ENCODE assay signal across 15 mouse cellular contexts in the genomic region with DNA sequence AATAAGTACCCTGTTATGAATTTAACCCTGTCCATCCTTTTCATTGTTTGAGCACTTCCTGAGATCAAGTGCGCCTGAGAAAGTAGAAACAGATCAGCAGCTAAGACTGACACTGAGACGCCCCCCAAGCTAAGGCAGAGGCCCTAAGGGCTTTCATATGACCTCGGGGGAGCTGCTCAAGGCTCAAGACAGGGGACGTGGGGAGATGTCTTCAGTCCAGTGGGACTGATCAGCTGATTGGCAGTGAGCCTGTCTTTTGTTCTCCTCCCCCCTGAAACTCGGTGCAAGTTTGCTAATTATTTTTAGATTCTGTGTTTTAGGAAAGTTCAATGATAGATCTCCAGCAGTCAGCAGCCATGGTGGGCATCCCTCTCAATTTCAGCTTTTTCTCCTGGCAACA. TPM values are rescaled to one million over a fixed set of nuclear protein-coding genes. Genes with fewer than 3 reads are reported as not detected.
DNase-seq lines count a peak whose midpoint lies in the region; ATAC-seq and TF ChIP-seq lines count a peak whose summit lies in the region.
"Had no signal": no experiment of that assay in that cellular context is flagged by ENCODE, and none has a peak within 500 bp of the region (broad histone marks: within the 10 kb centered on the region; RNA-seq: fewer than 3 reads in every experiment).

No protein-coding gene starts in this region.

- no peak overlapping the region for H3K4me2 ChIP-seq in embryonic facial prominence, embryonic 15.5 days (replicated peaks)
- H3K4me2 ChIP-seq in forebrain, postnatal 0 days (ENCODE audit: low read depth), result peak overlapping the region; percentile 81
- peak overlapping the region; percentile 77 for H3K4me2 ChIP-seq in midbrain, postnatal 0 days (ENCODE audit: low read depth, low read length, poor library complexity, severe bottlenecking)
- H3K4me2 ChIP-seq in stomach, postnatal 0 days (replicated peaks; ENCODE audit: low read depth), result no peak overlapping the region
- H3K4me2 ChIP-seq: heart, embryonic 12.5 days; liver, embryonic 13.5 days; lung, embryonic 15.5 days had no signal

- no peak overlapping the region for H3K9ac ChIP-seq in embryonic facial prominence, embryonic 15.5 days
- H3K9ac ChIP-seq in forebrain, postnatal 0 days, result peak overlapping the region; percentile 85
- H3K9ac ChIP-seq in midbrain, postnatal 0 days (replicated peaks; ENCODE audit: low read length, poor library complexity, severe bottlenecking), result peak overlapping the region; percentile 81
- H3K9ac ChIP-seq in stomach, postnatal 0 days (ENCODE audit: low read length), result no peak overlapping the region
- H3K9ac ChIP-seq: heart, embryonic 12.5 days; liver, embryonic 13.5 days; lung, embryonic 15.5 days had no signal

- 0 out of 2 replicates have a peak, but pooled peaks have one; percentile 65 for ATAC-seq in embryonic facial prominence, embryonic 15.5 days (ENCODE audit: insufficient number of reproducible peaks, low FRiP score, low TSS enrichment, low read depth)
- ATAC-seq in forebrain, postnatal 0 days, result no peak
- no peak for ATAC-seq in midbrain, postnatal 0 days (ENCODE audit: low FRiP score)
- no peak for ATAC-seq in stomach, postnatal 0 days (ENCODE audit: low FRiP score, low TSS enrichment)
- ATAC-seq: intestine, embryonic 16.5 days had no signal

- peaks cover 39% of the 10 kb centered on the region for H3K27me3 ChIP-seq in heart, embryonic 10.5 days (ENCODE audit: insufficient read depth, poor library complexity, severe bottlenecking)
- H3K27me3 ChIP-seq in embryonic facial prominence, embryonic 15.5 days, result peaks cover 24% of the 10 kb centered on the region
- H3K27me3 ChIP-seq in forebrain, postnatal 0 days (ENCODE audit: insufficient read depth, low read length), result no peaks in the 10 kb centered on the region
- H3K27me3 ChIP-seq in midbrain, postnatal 0 days (ENCODE audit: insufficient read depth, low read length), result no peaks in the 10 kb centered on the region
- H3K27me3 ChIP-seq in stomach, postnatal 0 days (ENCODE audit: control insufficient read depth, insufficient read depth, low read length), result peaks cover 5% of the 10 kb centered on the region; the same call in 1 of the 2 replicates

- H3K36me3 ChIP-seq in heart, embryonic 10.5 days, result no peaks in the 10 kb centered on the region
- no peaks in the 10 kb centered on the region for H3K36me3 ChIP-seq in embryonic facial prominence, embryonic 15.5 days
- no peaks in the 10 kb centered on the region for H3K36me3 ChIP-seq in forebrain, postnatal 0 days (ENCODE audit: insufficient read depth)
- 0 out of 2 replicates have a peak, but pooled peaks cover 3% of the 10 kb centered on the region for H3K36me3 ChIP-seq in midbrain, postnatal 0 days (ENCODE audit: insufficient read depth, low read length)
- no peaks in the 10 kb centered on the region for H3K36me3 ChIP-seq in stomach, postnatal 0 days (ENCODE audit: control insufficient read depth, insufficient read depth, low read length)
- H3K36me3 ChIP-seq: heart, embryonic 12.5 days; liver, embryonic 13.5 days; lung, embryonic 15.5 days had no signal

- H3K4me3 ChIP-seq in heart, embryonic 10.5 days, result no peak overlapping the region
- H3K4me3 ChIP-seq in embryonic facial prominence, embryonic 15.5 days (replicated peaks), result no peak overlapping the region
- peak overlapping the region; percentile 55 for H3K4me3 ChIP-seq in forebrain, postnatal 0 days (ENCODE audit: low read depth, low read length)
- peak overlapping the region; percentile 58 for H3K4me3 ChIP-seq in midbrain, postnatal 0 days (ENCODE audit: low read depth, low read length)
- no peak overlapping the region for H3K4me3 ChIP-seq in stomach, postnatal 0 days (ENCODE audit: low read depth, low read length)
- H3K4me3 ChIP-seq: heart, embryonic 12.5 days; liver, embryonic 13.5 days; lung, embryonic 15.5 days had no signal

- peaks cover 6% of the 10 kb centered on the region; the same call in 1 of the 2 replicates for H3K4me1 ChIP-seq in heart, embryonic 10.5 days
- no peaks in the 10 kb centered on the region for H3K4me1 ChIP-seq in embryonic facial prominence, embryonic 15.5 days
- peaks cover 27% of the 10 kb centered on the region for H3K4me1 ChIP-seq in forebrain, postnatal 0 days (ENCODE audit: insufficient read depth)
- H3K4me1 ChIP-seq in midbrain, postnatal 0 days (ENCODE audit: insufficient read depth, low read length), result peaks cover 14% of the 10 kb centered on the region; the same call in 1 of the 2 replicates
- no peaks in the 10 kb centered on the region for H3K4me1 ChIP-seq in stomach, postnatal 0 days (replicated peaks; ENCODE audit: control insufficient read depth, insufficient read depth)
- H3K4me1 ChIP-seq: liver, embryonic 13.5 days; lung, embryonic 15.5 days had no signal

- no peak overlapping the region for H3K27ac ChIP-seq in heart, embryonic 10.5 days
- no peak overlapping the region for H3K27ac ChIP-seq in embryonic facial prominence, embryonic 15.5 days (replicated peaks)
- H3K27ac ChIP-seq in forebrain, postnatal 0 days (ENCODE audit: low read depth, low read length), result peak overlapping the region; percentile 97
- H3K27ac ChIP-seq in midbrain, postnatal 0 days (ENCODE audit: low read depth, low read length), result peak overlapping the region; percentile 86
- no peak overlapping the region for H3K27ac ChIP-seq in stomach, postnatal 0 days (replicated peaks)
- H3K27ac ChIP-seq: kidney, postnatal 0 days; liver, embryonic 13.5 days; lung, embryonic 15.5 days had no signal

- TF ChIP-seq CTCF in forebrain, postnatal 0 days (IDR thresholded peaks at IDR 0.05; ENCODE audit: low read depth), result no peak
- TF ChIP-seq CTCF in midbrain, postnatal 0 days (IDR thresholded peaks at IDR 0.05), result no peak
- TF ChIP-seq CTCF in stomach, postnatal 0 days (IDR thresholded peaks at IDR 0.05; ENCODE audit: low read depth), result no peak

- WGBS in heart, embryonic 10.5 days, result 48% methylated on average over 5 of the region's 5 CpGs
- WGBS in embryonic facial prominence, embryonic 15.5 days, result 26% methylated on average over 5 of the region's 5 CpGs
- 36% methylated on average over 5 of the region's 5 CpGs for WGBS in forebrain, postnatal 0 days
- 13% methylated on average over 5 of the region's 5 CpGs for WGBS in midbrain, postnatal 0 days
- 43% methylated on average over 5 of the region's 5 CpGs for WGBS in stomach, postnatal 0 days

- TF ChIP-seq EP300 in stomach, postnatal 0 days (optimal IDR thresholded peaks at IDR 0.05), result no peak

- peak; percentile 14 for DNase-seq in heart, embryonic 10.5 days (ENCODE audit: low spot score)
- DNase-seq in heart, adult 8-10 months (ENCODE audit: low spot score), result no peak
- DNase-seq in forebrain, postnatal 0 days, result no peak
- no peak for DNase-seq in midbrain, postnatal 0 days (ENCODE audit: low spot score)
- no peak for DNase-seq in stomach, postnatal 0 days (ENCODE audit: low spot score)
- DNase-seq in gastrocnemius, postnatal 25 days, result no peak
- DNase-seq: gastrocnemius, postnatal 36 days; heart, postnatal 36 days; liver, embryonic 13.5 days; spleen, adult 18-20 months had no signal

- no peaks in the 10 kb centered on the region for H3K9me3 ChIP-seq in heart, embryonic 10.5 days
- H3K9me3 ChIP-seq in embryonic facial prominence, embryonic 15.5 days (replicated peaks), result no peaks in the 10 kb centered on the region
- no peaks in the 10 kb centered on the region for H3K9me3 ChIP-seq in forebrain, postnatal 0 days (ENCODE audit: low read length)
- H3K9me3 ChIP-seq in midbrain, postnatal 0 days (ENCODE audit: low read length), result no peaks in the 10 kb centered on the region
- H3K9me3 ChIP-seq in stomach, postnatal 0 days (ENCODE audit: control insufficient read depth, low read length), result no peaks in the 10 kb centered on the region
- H3K9me3 ChIP-seq: heart, embryonic 12.5 days; liver, embryonic 13.5 days; lung, embryonic 15.5 days had no signal

RNA-seq across cellular contexts. Expression of a gene that starts 10.9 kb away (rescaled TPM):
- not detected in 2 replicates for polyA plus RNA-seq in heart, embryonic 10.5 days (2016; fragmentation: Nextera tagmentation; extraction: Ambion mirVana)
- total RNA-seq in heart, adult 8-10 months (2022), result under 1 TPM in 1 of 4 experiments, not detected in 3; 0.06 TPM
- polyA plus RNA-seq in embryonic facial prominence, embryonic 15.5 days (2015; fragmentation: Nextera tagmentation; extraction: Ambion mirVana), result 9.3 and 10.3 TPM in 2 replicates
- total RNA-seq in forebrain, postnatal 0 days (2014; rRNA removed), result 103 and 114 TPM in 2 replicates
- 167 and 218 TPM in 2 replicates for polyA plus RNA-seq in forebrain, postnatal 0 days (2015; fragmentation: Nextera tagmentation; extraction: Ambion mirVana)
- total RNA-seq in midbrain, postnatal 0 days (2014; rRNA removed), result 104 and 130 TPM in 2 replicates
- polyA plus RNA-seq in midbrain, postnatal 0 days (2015; fragmentation: Nextera tagmentation; extraction: Ambion mirVana), result 208 and 223 TPM in 2 replicates
- polyA plus RNA-seq in stomach, postnatal 0 days (2015; fragmentation: Nextera tagmentation; extraction: Ambion mirVana), result 0.68 and 0.76 TPM in 2 replicates
- total RNA-seq in gastrocnemius, postnatal 25 days (2021), result under 1 TPM in 1 of 2 experiments, not detected in 1; 0.05 TPM
- total RNA-seq: gastrocnemius, postnatal 36 days had no signal

Comparison
In these comparisons a context has a peak if more than half of its experiments do, and no peak if none do; other contexts are left out.
1. H3K27ac ChIP-seq: peak in forebrain, postnatal 0 days (single experiment) and midbrain, postnatal 0 days (single experiment); none in heart, embryonic 10.5 days (single experiment), embryonic facial prominence, embryonic 15.5 days (single experiment) and stomach, postnatal 0 days (single experiment).
2. H3K4me3 ChIP-seq: peak in forebrain, postnatal 0 days (single experiment) and midbrain, postnatal 0 days (single experiment); none in heart, embryonic 10.5 days (single experiment), embryonic facial prominence, embryonic 15.5 days (single experiment) and stomach, postnatal 0 days (single experiment).
3. H3K4me2 ChIP-seq: peak in forebrain, postnatal 0 days (single experiment) and midbrain, postnatal 0 days (single experiment); none in embryonic facial prominence, embryonic 15.5 days (single experiment) and stomach, postnatal 0 days (single experiment).
4. H3K9ac ChIP-seq: peak in forebrain, postnatal 0 days (single experiment) and midbrain, postnatal 0 days (single experiment); none in embryonic facial prominence, embryonic 15.5 days (single experiment) and stomach, postnatal 0 days (single experiment).
5. RNA of a gene that starts 10.9 kb away (polyA plus RNA-seq): 208 to 223 TPM in midbrain, postnatal 0 days and 167 to 218 TPM in forebrain, postnatal 0 days; 9.3 to 10.3 TPM in embryonic facial prominence, embryonic 15.5 days, 0.68 to 0.76 TPM in stomach, postnatal 0 days and not detected in heart, embryonic 10.5 days; every median in the first group is over 10 times any median in the second.